ENCODE assay signal across 9 mouse cellular contexts in the genomic region with DNA sequence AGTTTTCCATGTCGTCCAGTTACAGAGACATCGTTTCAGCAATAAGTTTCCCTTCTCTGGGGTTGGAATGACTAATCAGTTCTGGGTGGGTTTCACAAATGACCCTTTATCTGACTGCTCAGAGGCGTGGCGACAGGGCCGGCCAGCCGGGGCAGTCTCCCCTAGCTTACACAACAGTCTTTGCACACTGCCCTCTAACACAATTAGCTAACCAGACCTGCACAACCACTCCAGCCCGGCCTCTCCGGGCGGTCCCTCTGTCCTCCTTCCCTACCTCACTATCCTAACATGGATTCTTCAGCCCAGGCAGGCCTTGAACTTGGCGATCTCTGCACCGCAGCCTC.
DNase-seq lines count a peak whose midpoint lies in the region; ATAC-seq and TF ChIP-seq lines count a peak whose summit lies in the region.
"Had no signal": no experiment of that assay in that cellular context is flagged by ENCODE, and none has a peak within 500 bp of the region (broad histone marks: within the 10 kb centered on the region; RNA-seq: fewer than 3 reads in every experiment).

No protein-coding gene starts in this region.

- peak overlapping the region; percentile 76 for H3K4me2 ChIP-seq in CH12.LX (ENCODE audit: insufficient read depth, low read depth, poor library complexity, severe bottlenecking)
- H3K4me2 ChIP-seq in kidney, embryonic 16.5 days (replicated peaks; ENCODE audit: low read depth, low read length): peak overlapping the region; percentile 41
- peak overlapping the region; percentile 43 for H3K4me2 ChIP-seq in lung, embryonic 15.5 days
- H3K4me2 ChIP-seq: hindbrain, embryonic 15.5 days had no signal

- H3K79me2 ChIP-seq in CH12.LX (replicated peaks; ENCODE audit: control insufficient read depth, extremely low read depth, insufficient read depth, poor library complexity, severe bottlenecking): peaks cover 30% of the 10 kb centered on the region

- TF ChIP-seq CTCF in CH12.LX (conservative IDR thresholded peaks at IDR 0.05 in 1 of 2, IDR thresholded peaks at IDR 0.05 in 1 of 2; ENCODE audit: low read depth in 2 of 2, low read length in 2 of 2): no peak
- TF ChIP-seq CTCF in cerebellum, adult 2 months (IDR thresholded peaks at IDR 0.05; ENCODE audit: borderline replicate concordance, insufficient read depth, low read depth, low read length): no peak

- DNase-seq in CH12.LX (ENCODE audit: extremely low read depth): no peak
- no peak for DNase-seq in right cerebral cortex, adult 2 months (ENCODE audit: low spot score in 2 of 2)
- no peak for DNase-seq in spleen, adult 12 weeks (ENCODE audit: low spot score)
- DNase-seq in cerebellum, adult 2 months: no peak
- DNase-seq in embryo, embryonic 11 days: no peak

- dilution Hi-C loops in CH12.LX (cut with MboI; ENCODE audit: extremely low pct_ligation_motif_present, extremely low pct_unique_long_range_greater_than_20kb, low sequenced_read_pairs): no loop called here

- no peaks in the 10 kb centered on the region for H3K27me3 ChIP-seq in CH12.LX (replicated peaks)
- no peaks in the 10 kb centered on the region for H3K27me3 ChIP-seq in kidney, embryonic 16.5 days (ENCODE audit: insufficient read depth, low read length)
- no peaks in the 10 kb centered on the region for H3K27me3 ChIP-seq in lung, embryonic 15.5 days
- H3K27me3 ChIP-seq in cerebellum, adult 2 months (ENCODE audit: control insufficient read depth, insufficient read depth, low read length): no peaks in the 10 kb centered on the region; the same call in 1 of the 2 replicates
- H3K27me3 ChIP-seq: hindbrain, embryonic 15.5 days had no signal

- 72% methylated on average over 11 of the region's 11 CpGs for WGBS in kidney, embryonic 16.5 days
- WGBS in lung, embryonic 15.5 days: 54% methylated on average over 11 of the region's 11 CpGs
- WGBS in cerebellum, adult 2 months: 80% methylated on average over 11 of the region's 11 CpGs

- peak overlapping the region in 2 of 3 experiments; percentile 29 to 40 for H3K4me3 ChIP-seq in CH12.LX (replicated peaks in 1 of 3; ENCODE audit: low read depth in 2 of 3, low read length in 2 of 3, poor library complexity in 1 of 3)
- H3K4me3 ChIP-seq in brown adipose tissue, adult 24 weeks (ENCODE audit: insufficient read depth, low read depth, low read length): no peak overlapping the region
- H3K4me3 ChIP-seq in kidney, embryonic 16.5 days (ENCODE audit: low read length): no peak overlapping the region
- H3K4me3 ChIP-seq in lung, embryonic 15.5 days: no peak overlapping the region
- no peak overlapping the region for H3K4me3 ChIP-seq in cerebellum, adult 2 months (replicated peaks; ENCODE audit: insufficient read depth, low read depth, low read length)
- H3K4me3 ChIP-seq: hindbrain, embryonic 15.5 days had no signal

- H3K4me1 ChIP-seq in CH12.LX (ENCODE audit: control insufficient read depth in 1 of 2, insufficient read depth in 2 of 2): peaks cover 14 to 78% of the 10 kb centered on the region in 2 experiments
- peaks cover 4% of the 10 kb centered on the region; the same call in 1 of the 2 replicates for H3K4me1 ChIP-seq in brown adipose tissue, adult 24 weeks (ENCODE audit: control insufficient read depth, insufficient read depth, insufficient read length, low read length)
- peaks cover 18% of the 10 kb centered on the region for H3K4me1 ChIP-seq in kidney, embryonic 16.5 days (ENCODE audit: insufficient read depth, low read length)
- peaks cover 25% of the 10 kb centered on the region for H3K4me1 ChIP-seq in lung, embryonic 15.5 days
- H3K4me1 ChIP-seq in cerebellum, adult 2 months (ENCODE audit: control insufficient read depth, insufficient read depth, low read length): no peaks in the 10 kb centered on the region
- H3K4me1 ChIP-seq: hindbrain, embryonic 15.5 days had no signal

- TF ChIP-seq POLR2A in CH12.LX (IDR thresholded peaks at IDR 0.05; ENCODE audit: low read depth, low read length): no peak; the same call in 1 of the 2 replicates
- TF ChIP-seq POLR2A in cerebellum, adult 2 months (IDR thresholded peaks at IDR 0.05; ENCODE audit: borderline replicate concordance, insufficient read depth, low read length): no peak

- ATAC-seq in kidney, embryonic 16.5 days (ENCODE audit: low FRiP score, low TSS enrichment): peak; percentile 56
- ATAC-seq in lung, embryonic 15.5 days (ENCODE audit: borderline replicate concordance, extremely low read depth, low FRiP score, low TSS enrichment): no peak

- TF ChIP-seq RAD21 in CH12.LX (IDR thresholded peaks at IDR 0.05; ENCODE audit: low read depth, low read length): no peak

- H3K9me3 ChIP-seq in CH12.LX (replicated peaks; ENCODE audit: low read length): no peaks in the 10 kb centered on the region
- H3K9me3 ChIP-seq in kidney, embryonic 16.5 days (ENCODE audit: low read length): no peaks in the 10 kb centered on the region
- H3K9me3 ChIP-seq in lung, embryonic 15.5 days: no peaks in the 10 kb centered on the region
- H3K9me3 ChIP-seq: hindbrain, embryonic 15.5 days had no signal

- in situ Hi-C loops in CH12.LX (cut with MboI; ENCODE audit: low pct_ligation_motif_present, low pct_unique_long_range_greater_than_20kb, low sequenced_read_pairs): loop anchor here (5.0 kb wide), 1 partner anchor 165 kb away; no protein-coding TSS in a partner anchor

- H3K9ac ChIP-seq in CH12.LX (ENCODE audit: insufficient read depth, low read depth): peak overlapping the region; percentile 56
- peak overlapping the region; percentile 32; the same call in 1 of the 2 replicates for H3K9ac ChIP-seq in kidney, embryonic 16.5 days (replicated peaks; ENCODE audit: low read length)
- H3K9ac ChIP-seq in lung, embryonic 15.5 days: no peak overlapping the region
- H3K9ac ChIP-seq: hindbrain, embryonic 15.5 days had no signal

- H3K36me3 ChIP-seq in CH12.LX (replicated peaks in 1 of 2; ENCODE audit: control insufficient read depth in 1 of 2, insufficient read depth in 1 of 2, low read length in 1 of 2): no peaks in the 10 kb centered on the region
- H3K36me3 ChIP-seq in kidney, embryonic 16.5 days (ENCODE audit: insufficient read depth, low read length): no peaks in the 10 kb centered on the region
- no peaks in the 10 kb centered on the region for H3K36me3 ChIP-seq in lung, embryonic 15.5 days
- H3K36me3 ChIP-seq: hindbrain, embryonic 15.5 days had no signal

- H3K27ac ChIP-seq in CH12.LX (ENCODE audit: insufficient read depth, low read depth): peak overlapping the region; percentile 88
- H3K27ac ChIP-seq in brown adipose tissue, adult 24 weeks (replicated peaks; ENCODE audit: low read depth, low read length): peak overlapping the region; percentile 72
- peak overlapping the region; percentile 96 for H3K27ac ChIP-seq in kidney, embryonic 16.5 days (ENCODE audit: low read length)
- peak overlapping the region; percentile 93 for H3K27ac ChIP-seq in lung, embryonic 15.5 days
- H3K27ac ChIP-seq in cerebellum, adult 2 months (ENCODE audit: insufficient read depth, low read length): no peak overlapping the region
- H3K27ac ChIP-seq: hindbrain, embryonic 15.5 days had no signal

- TF ChIP-seq EP300 in CH12.LX (IDR thresholded peaks at IDR 0.05; ENCODE audit: low read length): peak; percentile 73

TF ChIP-seq in CH12.LX, 34 proteins besides CTCF, POLR2A, EP300 and RAD21 (continues in another document):
- peak; percentile 42; the same call in 1 of the 2 replicates for TF ChIP-seq TCF12 (IDR thresholded peaks at IDR 0.05; ENCODE audit: low read depth, low read length)
- TF ChIP-seq RCOR1 (conservative IDR thresholded peaks at IDR 0.05; ENCODE audit: low read depth, low read length): no peak
- TF ChIP-seq ELF1 (IDR thresholded peaks at IDR 0.05; ENCODE audit: low read depth, low read length): no peak
- no peak for TF ChIP-seq MAFK (IDR thresholded peaks at IDR 0.05; ENCODE audit: insufficient replicate concordance, low read length)
- TF ChIP-seq HCFC1 (IDR thresholded peaks at IDR 0.05; ENCODE audit: low read depth, low read length): no peak
- TF ChIP-seq MAZ (IDR thresholded peaks at IDR 0.05; ENCODE audit: low read depth, low read length): 0 out of 2 replicates have a peak, but pooled peaks have one; percentile 6
- no peak for TF ChIP-seq UBTF (IDR thresholded peaks at IDR 0.05; ENCODE audit: low read depth, low read length)
- TF ChIP-seq TBP (conservative IDR thresholded peaks at IDR 0.05; ENCODE audit: low read depth, low read length): peak; percentile 41; the same call in 1 of the 2 replicates
- no peak for TF ChIP-seq SIN3A (IDR thresholded peaks at IDR 0.05; ENCODE audit: low read length)
- TF ChIP-seq ZNF384 (IDR thresholded peaks at IDR 0.05; ENCODE audit: low read depth, low read length): no peak
- TF ChIP-seq E2F4 (IDR thresholded peaks at IDR 0.05; ENCODE audit: insufficient replicate concordance, low read depth, low read length): no peak
- no peak for TF ChIP-seq MAX (IDR thresholded peaks at IDR 0.05; ENCODE audit: low read length)
- peak; percentile 90 for TF ChIP-seq IRF4 (IDR thresholded peaks at IDR 0.05; ENCODE audit: low read depth, low read length)
- TF ChIP-seq MXI1 (IDR thresholded peaks at IDR 0.05; ENCODE audit: low read depth, low read length): no peak; the same call in 1 of the 2 replicates
- 0 out of 2 replicates have a peak, but pooled peaks have one; percentile 45 for TF ChIP-seq JUND (conservative IDR thresholded peaks at IDR 0.05; ENCODE audit: low read depth, low read length)
- no peak for TF ChIP-seq POLR2AphosphoS2 (IDR thresholded peaks at IDR 0.05; ENCODE audit: low read depth, low read length)
- TF ChIP-seq MYC (IDR thresholded peaks at IDR 0.05; ENCODE audit: low read depth, low read length): no peak
- TF ChIP-seq NRF1 (IDR thresholded peaks at IDR 0.05; ENCODE audit: low read depth, low read length): no peak
- 0 out of 2 replicates have a peak, but pooled peaks have one; percentile 37 for TF ChIP-seq MEF2A (IDR thresholded peaks at IDR 0.05; ENCODE audit: borderline replicate concordance, low read depth, low read length)
- TF ChIP-seq ETS1 (conservative IDR thresholded peaks at IDR 0.05; ENCODE audit: low read depth, low read length): no peak
- no peak for TF ChIP-seq ZC3H11A (IDR thresholded peaks at IDR 0.05; ENCODE audit: low read depth, low read length)
- TF ChIP-seq GABPA (IDR thresholded peaks at IDR 0.05; ENCODE audit: insufficient replicate concordance, low read depth, low read length): no peak
- TF ChIP-seq BHLHE40 (IDR thresholded peaks at IDR 0.05; ENCODE audit: low read depth, low read length): peak; percentile 46
- TF ChIP-seq NELFE (IDR thresholded peaks at IDR 0.05; ENCODE audit: low read depth, low read length): 0 out of 2 replicates have a peak, but pooled peaks have one; percentile 44
- no peak for TF ChIP-seq PAX5 (IDR thresholded peaks at IDR 0.05; ENCODE audit: low read length)
- TF ChIP-seq CHD1 (IDR thresholded peaks at IDR 0.05; ENCODE audit: low read depth, low read length): no peak
- TF ChIP-seq ZMIZ1 (IDR thresholded peaks at IDR 0.05; ENCODE audit: low read depth, low read length): no peak; the same call in 1 of the 2 replicates
- no peak for TF ChIP-seq USF1 (IDR thresholded peaks at IDR 0.05; ENCODE audit: low read depth, low read length)

Comparison
In these comparisons a context has a peak if more than half of its experiments do, and no peak if none do; other contexts are left out.
1. H3K4me3 ChIP-seq: peak in CH12.LX (2 of 3); none in brown adipose tissue, adult 24 weeks (single experiment), kidney, embryonic 16.5 days (single experiment), lung, embryonic 15.5 days (single experiment) and cerebellum, adult 2 months (single experiment).
2. Peak in every context shown above with its lines, with median percentiles within 50 percentile points of each other: H3K4me2 ChIP-seq.